Mouse (Mus musculus): Measurements from ENCODE around the gene Tenm4.

Tenm4 gene

GRCm38 (mm10) chr7:96340826-96341225 is 169.8 kb downstream of the Tenm4 start:
- DNase-seq (ENCODE audit: low spot score in 2 of 2) = no peak

DNA sequence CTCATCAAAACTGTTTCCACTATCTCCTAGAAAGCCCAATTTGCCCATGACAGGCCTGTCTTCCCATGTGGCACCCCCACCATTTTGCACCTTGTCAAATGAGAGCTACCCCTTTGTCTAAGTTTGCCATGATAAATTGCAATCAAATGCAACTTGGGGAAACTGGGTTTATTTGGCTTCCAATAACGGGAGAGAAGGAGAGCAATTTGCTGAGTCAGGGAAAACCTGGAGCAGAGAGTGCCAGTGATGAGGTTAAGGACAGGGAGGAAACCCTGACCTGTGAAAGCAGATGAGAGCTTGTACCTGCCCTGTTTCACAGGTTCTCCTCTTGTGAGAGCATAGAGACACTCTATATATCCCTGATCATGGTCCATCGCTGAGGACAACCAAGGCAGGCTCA is 170.4 kb downstream of the Tenm4 start:
- no peak for DNase-seq (ENCODE audit: low spot score in 2 of 2)

- DNase-seq (ENCODE audit: low spot score in 2 of 2) = no peak
Observed at GRCm38 (mm10) chr7:96342996-96343395, 171.9 kb downstream of the Tenm4 start.

- no peak for DNase-seq (ENCODE audit: low spot score in 2 of 2)
Observed at GRCm38 (mm10) chr7:96343667-96344066, 172.6 kb downstream of the Tenm4 start.

DNA sequence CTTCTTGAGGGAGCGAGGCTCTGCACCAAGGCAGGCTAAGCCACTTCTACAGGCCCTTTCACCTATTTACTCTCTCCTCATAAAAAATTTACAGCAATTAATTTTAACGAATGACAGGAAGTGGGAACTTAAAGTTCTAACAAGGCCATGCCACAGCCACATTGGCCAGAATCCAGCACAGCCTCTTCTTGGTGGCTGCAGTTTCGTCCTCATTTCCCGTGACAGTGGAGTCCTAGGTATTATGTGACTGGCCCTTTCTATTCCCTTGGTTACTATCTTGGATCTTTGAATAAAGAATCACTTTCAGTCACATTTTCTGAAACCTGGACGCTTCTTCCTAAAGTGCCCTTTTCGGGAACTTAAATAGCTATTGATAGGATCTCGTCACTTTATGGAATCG is 181.6 kb downstream of the Tenm4 start:
- DNase-seq (ENCODE audit: low spot score in 2 of 2) = no peak

DNA sequence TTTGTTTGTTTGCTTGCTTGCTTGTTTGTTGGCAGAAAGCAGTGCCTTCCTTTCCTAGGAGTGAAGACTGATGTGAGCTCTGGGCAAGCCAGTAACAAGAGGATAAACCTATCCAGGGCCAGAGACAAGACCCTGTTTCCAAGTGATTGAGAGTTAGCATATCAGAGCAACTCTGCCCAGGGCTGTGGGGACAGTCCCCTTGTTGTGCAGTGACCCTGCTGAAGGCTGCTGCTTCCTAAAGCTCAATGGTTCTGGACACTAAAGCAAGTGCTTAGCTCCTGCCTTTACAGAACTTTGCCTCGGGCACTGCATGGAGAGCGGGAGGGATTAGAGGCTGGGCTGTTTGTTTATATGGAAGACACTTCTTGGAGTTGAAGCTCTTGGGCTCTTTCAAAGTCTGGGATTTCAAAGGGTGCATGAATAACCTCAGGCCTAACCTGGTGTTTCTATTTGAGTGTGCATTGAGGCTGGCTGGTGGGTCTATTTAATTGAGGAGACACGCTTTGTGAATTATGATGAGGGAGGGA is 185.3 kb downstream of the Tenm4 start:
- DNase-seq (ENCODE audit: low spot score in 2 of 2) = no peak

GRCm38 (mm10) chr7:96357550-96357949 is 186.5 kb downstream of the Tenm4 start:
- no peak for DNase-seq (ENCODE audit: low spot score in 2 of 2)

- no peak for DNase-seq (ENCODE audit: low spot score in 2 of 2)
Observed at GRCm38 (mm10) chr7:96363311-96363710, 192.3 kb downstream of the Tenm4 start.

GRCm38 (mm10) chr7:96369947-96370346 is 198.9 kb downstream of the Tenm4 start:
- DNase-seq (ENCODE audit: low spot score in 2 of 2) = no peak

- DNase-seq (ENCODE audit: low spot score in 2 of 2) = no peak
Observed at GRCm38 (mm10) chr7:96374004-96374663, 203.1 kb downstream of the Tenm4 start.

- no peak for DNase-seq (ENCODE audit: low spot score in 2 of 2)
Observed at GRCm38 (mm10) chr7:96375507-96375906, 204.5 kb downstream of the Tenm4 start.

DNA sequence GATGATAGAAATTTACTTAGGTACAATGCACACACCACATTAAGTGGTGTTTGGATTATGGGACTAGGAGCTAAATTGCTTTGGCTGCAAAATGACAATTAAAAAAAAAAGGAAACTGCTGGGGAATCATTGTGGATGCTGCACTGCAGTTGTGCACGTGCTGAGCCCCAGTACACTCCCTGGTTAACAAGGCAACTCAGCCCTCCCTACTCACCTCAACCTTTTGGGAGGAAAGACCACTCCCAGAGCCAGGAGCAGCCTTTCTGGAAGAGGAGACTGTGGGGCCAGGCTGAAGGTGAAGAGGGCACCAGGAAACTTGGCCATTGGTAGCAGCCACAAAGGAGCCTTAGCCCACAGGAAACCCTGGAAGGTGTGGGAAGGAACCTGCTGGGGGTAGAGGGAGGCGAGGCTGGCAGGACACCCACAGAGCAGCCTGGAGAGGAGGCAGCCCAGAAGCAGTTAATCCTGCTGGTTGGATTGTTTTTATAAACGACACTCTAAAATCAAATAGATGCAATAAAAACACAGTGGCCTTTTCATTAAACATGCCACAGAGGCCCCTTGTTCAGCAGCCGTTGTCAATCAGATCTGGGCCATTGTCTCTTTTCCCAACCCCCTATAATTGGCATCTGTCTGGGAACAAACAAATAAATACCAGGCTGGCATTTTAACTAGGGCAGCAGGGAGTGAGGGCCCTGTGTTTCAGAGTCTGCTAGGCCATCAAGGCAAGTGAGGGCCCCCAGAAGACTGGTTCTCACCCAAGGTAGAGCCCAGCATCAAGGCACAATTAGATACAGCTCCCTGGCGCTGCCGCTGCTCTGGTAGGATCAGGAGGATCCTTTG is 212.9 kb downstream of the Tenm4 start:
- no peak for DNase-seq (ENCODE audit: low spot score in 2 of 2)

DNA sequence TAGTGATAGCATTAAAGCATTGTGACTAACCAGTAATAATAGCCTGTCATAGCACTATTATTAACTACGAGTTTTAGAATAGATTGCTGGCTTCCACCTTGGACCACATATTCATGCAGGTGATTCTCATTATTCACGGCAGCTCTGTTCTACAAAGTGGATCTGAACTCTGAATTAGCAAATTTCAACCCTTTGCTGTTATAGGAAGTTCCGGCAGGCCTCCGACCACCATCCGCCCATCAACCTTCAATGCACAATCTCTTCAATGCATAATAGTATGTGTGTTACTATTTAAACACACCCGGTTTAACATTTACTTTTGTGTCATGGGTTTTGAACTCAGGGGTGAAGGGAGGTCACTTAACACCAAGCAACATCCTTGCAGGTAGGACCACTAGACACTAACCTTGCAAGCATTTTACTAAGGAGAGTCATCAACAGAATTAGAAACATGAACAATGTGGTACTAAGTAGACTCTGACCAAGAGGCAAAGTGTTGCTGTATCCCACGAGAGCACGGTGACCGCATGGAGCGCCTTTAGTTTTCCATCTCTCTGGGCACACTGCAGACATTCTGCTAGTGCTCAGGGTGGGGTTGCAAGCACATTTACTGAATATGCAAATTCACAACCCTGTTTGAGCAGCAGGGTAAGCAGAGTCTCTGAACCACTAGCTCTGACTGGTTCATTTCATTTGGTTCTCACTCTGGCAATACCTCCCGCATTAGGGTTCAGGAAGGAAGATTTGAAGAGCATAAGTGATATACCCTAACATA is 213.9 kb downstream of the Tenm4 start:
- DNase-seq (ENCODE audit: low spot score in 2 of 2) = no peak

DNA sequence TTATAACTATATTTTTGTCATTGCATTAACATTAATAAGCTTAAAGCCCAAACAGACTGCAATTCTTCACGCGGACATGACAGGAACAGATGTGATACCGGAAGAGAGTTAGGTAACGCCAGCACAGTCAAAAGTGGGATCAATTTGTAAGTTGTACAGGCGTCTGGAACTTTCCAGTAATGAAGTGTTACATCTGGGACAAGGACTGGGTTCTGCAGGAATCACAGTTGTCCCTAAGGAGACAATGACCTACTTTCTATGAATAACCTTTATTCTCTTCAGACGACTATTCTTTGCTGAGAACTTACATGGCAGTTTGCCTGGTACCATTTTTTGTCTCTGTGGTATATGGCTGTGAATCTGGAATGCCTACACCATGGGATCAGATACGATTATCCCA is 214.8 kb downstream of the Tenm4 start:
- no peak for DNase-seq (ENCODE audit: low spot score in 2 of 2)

DNA sequence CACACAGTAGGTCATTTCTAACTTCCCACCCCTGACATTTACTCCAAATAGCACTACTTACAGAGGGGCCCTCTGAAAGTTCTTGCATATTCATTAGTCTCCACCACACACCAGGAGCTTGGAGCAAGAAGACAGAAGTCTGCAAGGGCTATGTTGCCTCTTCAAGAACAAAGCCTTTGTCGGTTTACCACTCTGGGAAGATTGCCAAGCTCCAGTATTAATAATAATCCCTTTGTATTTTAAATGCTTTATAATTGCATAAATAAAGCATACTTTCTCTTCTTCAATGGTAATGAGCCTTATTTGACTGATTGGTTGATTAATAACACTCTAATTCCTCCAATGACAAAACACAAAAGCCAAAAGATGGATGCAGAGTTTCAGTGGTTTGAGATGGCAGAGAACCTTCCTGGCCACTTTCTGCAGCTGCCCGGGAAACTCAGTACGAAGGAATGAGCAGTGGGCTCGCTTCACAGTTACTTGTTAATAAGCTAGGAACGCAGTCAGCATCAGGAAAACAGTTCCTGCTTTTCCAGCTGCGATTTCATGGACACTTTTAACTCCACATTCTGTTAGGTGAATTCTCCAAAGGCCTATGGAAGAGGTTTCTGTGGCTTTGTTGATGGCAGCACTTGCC is 219.1 kb downstream of the Tenm4 start:
- DNase-seq (ENCODE audit: low spot score in 2 of 2) = no peak

DNA sequence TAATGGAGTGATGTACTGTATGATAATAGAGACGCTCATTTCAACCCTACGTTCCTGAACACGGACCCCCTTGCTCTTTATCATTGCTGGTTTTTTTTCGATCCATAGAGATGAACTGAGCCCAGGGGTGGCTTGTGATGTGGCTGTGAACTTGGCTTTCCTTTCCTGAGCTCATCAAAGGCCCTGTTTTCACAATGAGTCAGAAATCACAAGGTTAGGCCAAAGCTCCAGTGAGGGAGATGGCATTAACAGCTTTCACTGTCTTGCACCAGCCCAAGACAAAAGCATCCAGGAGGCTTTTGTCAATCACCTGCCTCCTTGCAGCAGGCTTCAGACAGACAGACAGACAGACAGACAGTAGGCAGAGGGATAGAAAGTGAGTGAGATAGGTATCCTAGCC is 219.8 kb downstream of the Tenm4 start:
- no peak for DNase-seq (ENCODE audit: low spot score in 2 of 2)

- no peak for DNase-seq (ENCODE audit: low spot score in 2 of 2)
Observed at GRCm38 (mm10) chr7:96391797-96392472, 220.9 kb downstream of the Tenm4 start.

GRCm38 (mm10) chr7:96392600-96392999 is 221.6 kb downstream of the Tenm4 start:
- no peak for DNase-seq (ENCODE audit: low spot score in 2 of 2)

- DNase-seq (ENCODE audit: low spot score in 2 of 2) = no peak
Observed at GRCm38 (mm10) chr7:96397940-96398339, 226.9 kb downstream of the Tenm4 start.

DNA sequence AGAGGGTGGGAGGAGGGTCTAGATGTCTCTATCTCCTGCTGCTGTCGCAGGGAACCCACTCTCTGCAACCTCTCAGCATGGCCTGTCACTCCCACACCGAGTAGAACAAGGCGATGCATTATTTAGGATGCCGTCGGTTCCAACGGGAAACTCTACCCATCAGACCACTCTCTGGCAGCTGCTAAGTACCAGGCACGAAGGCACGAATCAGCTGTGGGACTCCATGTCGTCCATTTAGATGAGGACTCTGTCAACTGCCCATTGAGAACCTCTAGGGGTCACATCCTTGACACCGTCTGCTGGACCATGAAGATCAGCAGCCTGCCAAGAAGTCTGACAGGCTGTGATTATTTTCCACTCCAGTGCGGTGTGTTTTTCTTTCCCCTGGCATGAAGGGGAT is 229.4 kb downstream of the Tenm4 start:
- no peak for DNase-seq (ENCODE audit: low spot score in 2 of 2)

- DNase-seq (ENCODE audit: low spot score in 2 of 2) = no peak
Observed at GRCm38 (mm10) chr7:96406630-96407214, 235.7 kb downstream of the Tenm4 start.

Data from frontal cortex, postnatal 25 days (tissue).